Mouse (Mus musculus): ENCODE results near the gene Zfp583.

DNA sequence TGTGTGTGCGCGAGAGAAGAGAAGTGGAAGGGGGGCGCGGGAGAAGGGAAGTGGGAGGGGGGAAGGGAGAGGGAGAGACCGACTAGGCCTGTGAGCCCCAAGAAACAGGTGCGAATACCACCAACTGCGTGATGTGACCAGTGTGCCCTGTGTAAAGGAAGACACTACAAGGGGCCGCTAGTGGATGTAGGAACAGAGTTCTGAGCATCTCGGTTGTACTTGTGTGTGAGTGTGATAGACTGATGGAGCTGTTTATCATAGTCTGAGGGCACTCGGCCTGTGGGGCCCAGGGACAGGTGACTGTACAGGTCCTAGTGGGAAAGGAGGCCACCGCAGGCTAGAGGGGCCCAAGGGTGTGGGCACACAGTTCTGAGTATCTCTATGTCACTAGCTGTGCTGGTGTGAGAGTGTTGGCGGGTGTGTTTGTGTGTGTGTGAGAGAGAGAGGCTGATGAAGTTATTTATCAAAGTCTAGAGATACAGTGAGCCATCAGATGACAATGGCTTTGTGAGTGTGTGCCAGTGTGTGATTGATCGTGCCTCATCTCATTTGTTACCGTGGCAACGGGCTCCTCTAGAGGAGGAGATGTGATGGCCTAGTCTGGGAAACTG lies 44.1 kb downstream of the Zfp583 start:
- TF ChIP-seq CTCF (IDR thresholded peaks at IDR 0.05; ENCODE audit: borderline replicate concordance, control insufficient read depth, extremely low read depth, insufficient read depth, low read length, poor library complexity) (no peak), POLR2A (IDR thresholded peaks at IDR 0.05; ENCODE audit: control insufficient read depth, extremely low read depth, insufficient read depth, low read length, poor library complexity) (0 out of 2 replicates have a peak, but pooled peaks have one; percentile 11)

Measured in thymus, adult 2 months (tissue).